Mouse (Mus musculus) lung, adult 2 months (tissue): Measurements from ENCODE around the gene Stx18.

Source experiments
- CTCF ChIP-seq: fragments of 200-500 bp; IDR thresholded peaks from 2 replicates; pipeline ENCODE4 v1.5.1; 2011; ENCODE audit warnings: mild to moderate bottlenecking, low read length, control low read depth; ENCODE audit not compliant: insufficient read depth
- POLR2A ChIP-seq: fragments of 200-500 bp; IDR thresholded peaks from 2 replicates; pipeline ENCODE4 v1.6.1; 2011; ENCODE audit warnings: low read depth, mild to moderate bottlenecking, control low read depth, low read length, borderline replicate concordance; ENCODE audit errors: extremely low read depth

DNA sequence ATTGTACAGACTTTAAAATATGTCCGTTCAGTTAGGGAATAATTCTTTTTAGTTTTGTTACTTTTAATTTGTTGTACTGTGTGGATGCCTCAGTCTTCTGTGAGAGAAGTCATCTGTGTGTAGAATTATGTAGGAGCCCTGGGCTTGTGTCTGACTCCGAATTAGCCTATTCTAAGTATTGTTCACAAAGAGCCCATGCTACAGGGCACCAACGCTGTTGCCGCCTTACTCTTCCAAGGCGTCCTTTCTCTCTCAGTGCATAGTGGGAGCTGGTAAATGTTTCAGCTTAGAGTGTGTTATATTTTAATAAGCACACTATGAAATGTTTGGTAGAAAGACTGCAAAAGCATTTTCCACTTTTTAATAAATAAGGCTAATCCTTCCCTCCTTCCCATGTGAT, 44.8 kb downstream of the Stx18 start:
- TF ChIP-seq CTCF = no peak
- TF ChIP-seq POLR2A = no peak
